Mouse (Mus musculus) ES-E14 (cell line): Measurements from ENCODE around the gene Adora1. TPM values are rescaled to one million over a fixed set of nuclear protein-coding genes. Genes with fewer than 3 reads are reported as not detected.

Source experiments
- DNase-seq: peaks from one replicate; pipeline ENCODE4 v3.0.0-alpha.2; 2013; ENCODE audit warnings: low read depth, low spot score
- H3K27ac ChIP-seq: 2 replicates; pipeline ENCODE4 v1.5.1; 2012; ENCODE audit warnings: low read depth, mild to moderate bottlenecking, low read length, moderate library complexity, mixed read lengths; ENCODE audit not compliant: poor library complexity, insufficient read depth, severe bottlenecking
- H3K36me3 ChIP-seq: 2 replicates; pipeline ENCODE4 v1.6.1; 2012; ENCODE audit warnings: mild to moderate bottlenecking, low read length, moderate library complexity, mixed read lengths; ENCODE audit not compliant: control insufficient read depth, poor library complexity, insufficient read depth, severe bottlenecking
- H3K4me1 ChIP-seq, 2 experiments: fragments of 150-350 bp in 1 of 2; sonication (generic) in 1 of 2; 2 replicates each; pipeline ENCODE4 v1.6.1; 2012; ENCODE audit warnings: low read length in 2 of 2, mild to moderate bottlenecking in 1 of 2, mixed read lengths in 1 of 2; ENCODE audit not compliant: control insufficient read depth in 2 of 2, insufficient read depth in 2 of 2, poor library complexity in 1 of 2
- H3K4me3 ChIP-seq, 2 experiments: fragments of 150-350 bp in 1 of 2; sonication (generic) in 1 of 2; 2 replicates each; pipeline ENCODE4 v1.5.1; 2012; ENCODE audit warnings: low read length in 2 of 2, low read depth in 1 of 2, mild to moderate bottlenecking in 1 of 2, mixed read lengths in 1 of 2; ENCODE audit not compliant: insufficient read depth in 1 of 2, poor library complexity in 1 of 2, severe bottlenecking in 1 of 2
- H3K9ac ChIP-seq: 2 replicates; pipeline ENCODE4 v1.6.1; 2012; ENCODE audit warnings: low read depth, mild to moderate bottlenecking, low read length, mixed read lengths; ENCODE audit not compliant: poor library complexity, insufficient read depth, severe bottlenecking
- H3K9me3 ChIP-seq: fragments of 150-350 bp; sonication (generic); 2 replicates; pipeline ENCODE4 v1.6.1; 2012; ENCODE audit warnings: low read depth, mild to moderate bottlenecking, low read length; ENCODE audit not compliant: control insufficient read depth, insufficient read depth
- CHD2 ChIP-seq: IDR thresholded peaks from 2 replicates; pipeline ENCODE4 v1.6.1; 2014; ENCODE audit warnings: mild to moderate bottlenecking, low read depth, low read length, inconsistent platforms
- HCFC1 ChIP-seq: IDR thresholded peaks from 2 replicates; pipeline ENCODE4 v1.6.1; 2012; ENCODE audit warnings: low read length, inconsistent platforms, borderline replicate concordance; ENCODE audit not compliant: insufficient read depth
- MAFK ChIP-seq: IDR thresholded peaks from 2 replicates; pipeline ENCODE4 v1.6.1; 2014; ENCODE audit warnings: mild to moderate bottlenecking, low read depth, low read length, inconsistent platforms; ENCODE audit not compliant: insufficient read depth
- ZC3H11A ChIP-seq: IDR thresholded peaks from 2 replicates; pipeline ENCODE4 v1.6.1; 2012; ENCODE audit warnings: low read depth, mild to moderate bottlenecking, inconsistent platforms, low read length, borderline replicate concordance
- ZNF384 ChIP-seq: IDR thresholded peaks from 2 replicates; pipeline ENCODE4 v1.6.1; 2012; ENCODE audit warnings: low read depth, low read length, inconsistent platforms
- in situ Hi-C, 2 experiments: fragments of 600-800 bp; cut with MboI; formaldehyde crosslinking; loops; one replicate each; pipeline ENCODE4 v1.15.1; 2025; ENCODE audit warnings: low sequenced_read_pairs in 2 of 2, inconsistent platforms in 1 of 2; ENCODE audit not compliant: unreplicated experiment in 2 of 2
- total RNA-seq: library from RNA; depleted of rRNA; stranded (reverse); fragments of 300-350 nt; gene quantifications from 2 replicates; pipeline ENCODE4 v1.2.3, GENCODE M21; 2012

The Adora1 gene
- total RNA-seq, 1 experiment = 0.58 TPM

DNA sequence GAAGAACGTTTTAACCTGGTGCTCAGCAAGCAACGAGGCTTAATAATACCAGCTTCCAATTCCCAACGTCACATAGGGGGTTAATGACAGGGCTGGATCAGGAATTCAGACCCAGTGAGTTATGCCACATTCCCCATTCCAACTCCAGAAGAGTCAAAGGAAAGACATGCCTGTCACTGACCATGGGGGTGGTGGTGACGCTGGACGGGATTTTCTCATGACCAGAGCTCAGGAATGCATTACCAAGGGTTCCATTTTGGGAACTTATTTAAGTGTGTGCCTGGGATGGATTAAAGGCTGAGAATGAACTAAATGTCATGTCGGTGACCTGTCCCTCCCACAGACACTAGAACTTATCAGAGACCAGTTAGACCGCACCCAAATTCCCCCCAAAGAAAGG lies 41.6 kb upstream of the Adora1 start:
- Histone ChIP-seq H3K27ac (no peak overlapping the region), H3K36me3 (no peaks in the 10 kb centered on the region), H3K9ac (no peak overlapping the region), H3K4me3 (no peak overlapping the region), H3K9me3 (no peaks in the 10 kb centered on the region), H3K4me1 (no peaks in the 10 kb centered on the region)
- in situ Hi-C loops = no loop called here
- no peak for TF ChIP-seq ZNF384
- no peak for TF ChIP-seq CHD2
- TF ChIP-seq MAFK = no peak
- TF ChIP-seq ZC3H11A = no peak
- no peak for TF ChIP-seq HCFC1
- DNase-seq = no peak

DNA sequence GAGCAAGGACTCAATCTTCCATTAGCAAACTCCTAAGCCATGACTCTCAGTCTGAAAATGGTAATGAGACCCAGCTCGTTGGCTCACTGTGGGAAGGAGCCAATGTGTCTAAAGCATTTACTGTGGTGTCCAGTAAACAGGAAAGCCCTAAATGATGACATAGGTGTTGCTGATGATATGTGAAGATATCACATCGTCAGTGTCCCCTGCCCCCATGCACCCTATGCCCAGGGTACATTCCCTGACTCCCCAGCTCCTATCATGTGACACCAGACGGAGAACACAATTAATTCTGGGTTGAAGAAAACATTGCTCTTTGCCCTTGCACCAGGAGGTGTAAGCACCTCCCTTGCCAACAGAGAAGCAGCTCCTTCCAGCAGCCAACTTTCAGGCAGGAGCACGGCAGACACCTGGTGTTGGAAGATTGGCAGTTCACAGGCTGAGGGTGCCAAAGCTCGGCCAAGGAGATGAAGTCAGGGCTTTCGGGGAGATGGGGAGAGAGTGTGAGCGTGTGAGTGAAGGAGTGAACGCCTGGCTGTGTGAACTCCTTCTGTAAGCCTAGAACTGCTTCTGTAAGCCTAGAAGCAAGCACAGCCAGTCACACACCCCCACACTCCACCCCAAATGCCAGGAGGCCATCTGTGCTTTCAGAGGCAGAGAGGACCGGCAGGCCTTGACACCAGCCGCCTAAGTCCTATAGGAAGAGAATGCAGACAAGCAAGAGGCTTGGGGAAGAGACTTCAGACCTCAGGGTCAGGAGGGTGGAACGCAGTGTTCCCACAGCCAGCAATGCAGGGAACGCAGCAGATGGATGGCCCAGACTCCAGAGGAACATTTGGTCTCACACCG lies 40.6 kb upstream of the Adora1 start:
- no peak for DNase-seq
- no peak overlapping the region for H3K4me3 ChIP-seq
- H3K9ac ChIP-seq = no peak overlapping the region
- TF ChIP-seq ZC3H11A (no peak), ZNF384 (no peak), MAFK (no peak), CHD2 (no peak), HCFC1 (no peak)
- no peaks in the 10 kb centered on the region for H3K36me3 ChIP-seq
- no peaks in the 10 kb centered on the region for H3K4me1 ChIP-seq
- in situ Hi-C loops = no loop called here
- H3K27ac ChIP-seq = no peak overlapping the region
- H3K9me3 ChIP-seq = no peaks in the 10 kb centered on the region

DNA sequence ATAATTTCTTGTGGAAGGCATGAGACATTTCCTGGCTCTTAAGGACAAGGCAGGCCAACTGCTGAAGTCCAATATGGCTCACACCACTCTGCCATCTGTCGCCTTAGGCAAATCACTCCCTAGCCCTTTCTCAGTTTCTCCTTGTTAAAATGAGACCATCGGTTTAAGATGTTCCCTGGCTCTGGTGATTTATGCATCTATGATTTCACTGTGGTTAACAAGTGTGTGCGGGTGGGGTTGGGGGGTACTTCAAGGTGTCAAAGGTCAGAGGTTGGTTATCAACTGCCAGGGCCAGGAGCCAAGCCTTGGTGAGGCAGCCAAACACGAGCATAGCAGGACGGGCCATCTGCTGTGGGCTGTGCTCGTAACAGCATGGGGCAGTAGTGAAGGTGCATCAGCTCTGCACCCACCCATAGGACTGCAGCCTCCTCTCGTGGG lies 39.3 kb upstream of the Adora1 start:
- no peaks in the 10 kb centered on the region for H3K4me1 ChIP-seq
- no peaks in the 10 kb centered on the region for H3K9me3 ChIP-seq
- in situ Hi-C loops = no loop called here
- no peak overlapping the region for H3K9ac ChIP-seq
- TF ChIP-seq MAFK (no peak), HCFC1 (no peak), ZC3H11A (no peak), CHD2 (no peak), ZNF384 (no peak)
- H3K36me3 ChIP-seq = no peaks in the 10 kb centered on the region
- no peak overlapping the region for H3K27ac ChIP-seq
- no peak overlapping the region for H3K4me3 ChIP-seq
- no peak for DNase-seq

DNA sequence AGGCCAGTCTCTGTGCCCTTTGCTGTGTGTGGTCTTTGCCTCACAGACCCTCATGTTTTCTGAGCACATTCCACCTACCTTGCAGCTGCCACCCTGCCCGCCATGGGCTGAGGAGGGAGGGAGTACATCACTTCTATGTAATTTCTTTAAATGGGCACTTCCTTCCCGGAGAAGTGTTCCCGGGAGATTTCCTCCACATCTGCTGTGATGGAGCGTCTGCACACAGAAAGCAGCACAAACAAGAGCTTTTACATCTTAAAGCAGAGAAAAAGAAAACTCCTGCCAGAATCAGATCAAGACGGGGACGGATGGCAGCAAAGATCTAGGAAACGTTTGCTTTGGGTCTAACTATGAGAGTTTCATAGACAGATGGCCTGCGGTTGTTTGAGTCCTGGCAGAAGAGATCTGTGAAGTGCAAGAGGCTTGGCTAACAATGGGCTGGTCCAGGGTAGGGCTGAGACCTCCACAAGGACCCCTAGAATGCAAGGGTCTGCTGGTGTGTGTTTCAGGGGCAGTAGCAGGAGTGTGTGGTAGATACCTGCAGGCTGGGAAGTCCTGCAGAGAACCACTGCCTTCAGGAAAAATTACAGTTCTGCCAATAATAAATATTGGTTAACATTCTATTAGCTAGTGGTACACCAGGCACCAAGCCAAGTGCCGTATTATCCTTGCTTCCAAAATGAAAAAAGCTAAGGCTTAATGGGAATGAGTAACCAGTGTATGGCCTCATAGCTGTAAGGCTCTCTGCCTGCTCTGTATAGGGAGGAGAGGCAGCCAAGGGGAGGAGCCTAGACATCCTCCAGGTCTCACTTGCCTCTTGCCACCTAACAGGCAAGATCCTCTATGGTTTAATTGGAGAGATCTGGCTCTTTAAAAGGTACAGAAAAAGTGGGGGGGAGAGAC lies 38.5 kb upstream of the Adora1 start:
- no peak for TF ChIP-seq HCFC1
- no peak for TF ChIP-seq CHD2
- TF ChIP-seq MAFK = no peak
- TF ChIP-seq ZC3H11A = no peak
- no peak for TF ChIP-seq ZNF384
- no peak for DNase-seq
- Histone ChIP-seq H3K9me3 (no peaks in the 10 kb centered on the region), H3K4me3 (no peak overlapping the region), H3K27ac (no peak overlapping the region), H3K36me3 (no peaks in the 10 kb centered on the region), H3K9ac (no peak overlapping the region), H3K4me1 (no peaks in the 10 kb centered on the region)
- in situ Hi-C loops = no loop called here
